Mouse (Mus musculus) monocyte, adult 2 months (primary cell): ENCODE measurements around the gene Tom1.

Experiments
- DNase-seq, 2 experiments: peaks; one replicate each; pipeline ENCODE4 v3.0.0; 2022; ENCODE audit warnings: low spot score in 2 of 2, low read depth in 1 of 2

Gene Tom1

GRCm38 (mm10) chr8:75042171-75042570, 8.7 kb downstream of the Tom1 start:
- DNase-seq = no peak

- DNase-seq = peak in 1 of 2 experiments; percentile 17
Observed at GRCm38 (mm10) chr8:75042974-75043373, 9.5 kb downstream of the Tom1 start.

- DNase-seq = no peak
Observed at GRCm38 (mm10) chr8:75046303-75046702, 12.8 kb downstream of the Tom1 start.

- no peak for DNase-seq
Observed at GRCm38 (mm10) chr8:75047784-75048183, 14.3 kb downstream of the Tom1 start.

- no peak for DNase-seq
Observed at GRCm38 (mm10) chr8:75053342-75053741, 19.8 kb downstream of the Tom1 start.

GRCm38 (mm10) chr8:75055673-75056072, 22.2 kb downstream of the Tom1 start:
- DNase-seq = no peak

GRCm38 (mm10) chr8:75060022-75060421, 26.5 kb downstream of the Tom1 start:
- no peak for DNase-seq

- DNase-seq = no peak
Observed at GRCm38 (mm10) chr8:75060815-75061214, 27.3 kb downstream of the Tom1 start.

- DNase-seq = peak in 1 of 2 experiments; percentile 27
Observed at GRCm38 (mm10) chr8:75063290-75063689, 29.8 kb downstream of the Tom1 start.

- DNase-seq = no peak
Observed at GRCm38 (mm10) chr8:75064790-75065189, 31.3 kb downstream of the Tom1 start.

GRCm38 (mm10) chr8:75067287-75067686, 33.8 kb downstream of the Tom1 start:
- peak in 1 of 2 experiments; percentile 17 for DNase-seq

- DNase-seq = no peak
Observed at GRCm38 (mm10) chr8:75070297-75070696, 36.8 kb downstream of the Tom1 start.

- peak in 1 of 2 experiments; percentile 21 for DNase-seq
Observed at GRCm38 (mm10) chr8:75071627-75072346, 38.3 kb downstream of the Tom1 start.

- no peak for DNase-seq
Observed at GRCm38 (mm10) chr8:75074876-75075275, 41.4 kb downstream of the Tom1 start.

GRCm38 (mm10) chr8:75078215-75078614, 44.7 kb downstream of the Tom1 start:
- no peak for DNase-seq

- DNase-seq = no peak
Observed at GRCm38 (mm10) chr8:75078851-75079250, 45.3 kb downstream of the Tom1 start.

GRCm38 (mm10) chr8:75081364-75082040, 48.0 kb downstream of the Tom1 start:
- DNase-seq = no peak

GRCm38 (mm10) chr8:75082181-75082805, 48.8 kb downstream of the Tom1 start:
- no peak for DNase-seq

GRCm38 (mm10) chr8:75083846-75084245, 50.3 kb downstream of the Tom1 start:
- peak; percentile 77 to 81 for DNase-seq

- no peak for DNase-seq
Observed at GRCm38 (mm10) chr8:75084382-75085064, 51.0 kb downstream of the Tom1 start.

GRCm38 (mm10) chr8:75086002-75086401, 52.5 kb downstream of the Tom1 start:
- peak; percentile 40 to 45 for DNase-seq

GRCm38 (mm10) chr8:75087127-75087526, 53.6 kb downstream of the Tom1 start:
- DNase-seq = no peak
